Mouse (Mus musculus): Measurements from ENCODE around the gene Napb. TPM values are rescaled to one million over a fixed set of nuclear protein-coding genes. Genes with fewer than 3 reads are reported as not detected.

The Napb gene
- total and polyA plus RNA-seq, 2 experiments from 2014 or later = 1.5 to 2.3 TPM

DNA sequence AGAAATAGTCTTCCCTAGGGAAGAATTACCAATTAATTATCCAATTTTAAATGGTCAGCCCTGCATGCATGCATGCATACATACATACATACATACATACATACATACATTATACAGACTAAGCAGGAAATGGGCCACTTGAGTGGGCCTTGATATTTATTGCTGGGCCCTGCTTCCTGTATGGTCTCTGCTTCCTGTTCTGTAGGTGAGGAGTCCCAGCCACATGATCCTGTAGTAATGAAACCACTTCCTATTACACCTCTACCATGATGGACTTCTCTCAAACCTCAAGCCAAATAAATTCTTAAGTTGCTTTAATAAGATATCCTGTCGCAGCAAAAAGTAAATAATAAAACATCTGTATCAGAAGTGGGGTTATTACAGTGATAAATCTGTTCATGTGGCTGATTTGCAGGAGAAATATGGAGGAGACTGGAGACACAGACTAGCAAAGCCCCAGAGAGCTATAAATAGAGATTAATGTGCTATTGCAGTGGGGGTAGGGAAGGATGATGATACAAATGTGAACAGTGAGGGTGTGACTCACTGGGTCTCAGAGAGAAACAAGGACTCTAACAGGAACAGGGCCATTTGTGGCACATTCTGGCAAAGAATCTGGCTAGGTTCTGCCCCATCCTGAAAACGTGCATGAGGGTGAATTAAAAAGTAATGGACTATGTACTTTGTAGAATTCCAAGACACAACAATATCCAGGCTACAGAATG, 12.8 kb downstream of the Napb start:
- TF ChIP-seq EP300 (IDR thresholded peaks at IDR 0.05; ENCODE audit: low read depth) (no peak), CTCF (IDR thresholded peaks at IDR 0.05; ENCODE audit: low read depth) (no peak)
- ATAC-seq (ENCODE audit: insufficient read depth, low read depth) (peak; percentile 68), DNase-seq (ENCODE audit: low spot score) (no peak)
- no peak overlapping the region for H3K4me3 ChIP-seq (ENCODE audit: low read depth, low read length)
- H3K4me2 ChIP-seq (ENCODE audit: low read depth, low read length) = no peak overlapping the region
- H3K9me3 ChIP-seq (replicated peaks; ENCODE audit: control insufficient read depth, low read length) = no peaks in the 10 kb centered on the region
- no peaks in the 10 kb centered on the region for H3K27me3 ChIP-seq (ENCODE audit: control insufficient read depth, insufficient read depth, low read length)
- H3K36me3 ChIP-seq (replicated peaks; ENCODE audit: control insufficient read depth, insufficient read depth, low read length) = no peaks in the 10 kb centered on the region
- no peak overlapping the region for H3K9ac ChIP-seq (replicated peaks; ENCODE audit: low read depth, low read length)
- H3K27ac ChIP-seq (ENCODE audit: low read depth) = no peak overlapping the region
- 62% methylated on average over 2 of the region's 2 CpGs for WGBS
- peaks cover 18% of the 10 kb centered on the region; the same call in 1 of the 2 replicates for H3K4me1 ChIP-seq (ENCODE audit: control insufficient read depth, insufficient read depth)

DNA sequence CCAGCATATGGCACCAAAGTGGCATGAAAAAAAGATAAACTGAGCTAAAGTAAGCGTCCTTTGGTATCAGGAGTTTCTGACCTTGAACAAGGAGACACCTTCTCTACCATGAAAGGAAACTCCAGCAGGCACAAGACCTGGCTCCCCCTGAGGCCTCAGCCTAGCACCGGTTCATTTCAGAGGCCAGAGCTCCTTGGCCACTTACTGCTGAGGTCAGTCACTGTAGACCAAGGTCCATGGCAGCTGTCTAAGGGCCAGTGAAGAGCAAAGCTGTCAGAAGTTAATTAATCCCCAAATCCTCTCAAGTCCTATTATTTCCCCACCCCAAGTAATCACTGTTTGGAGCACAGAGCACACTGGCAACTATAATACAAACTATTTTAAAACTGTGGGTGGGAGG, 15.2 kb downstream of the Napb start:
- TF ChIP-seq EP300 (IDR thresholded peaks at IDR 0.05; ENCODE audit: low read depth) (no peak), CTCF (IDR thresholded peaks at IDR 0.05; ENCODE audit: low read depth) (no peak)
- no peaks in the 10 kb centered on the region; the same call in 1 of the 2 replicates for H3K36me3 ChIP-seq (replicated peaks; ENCODE audit: control insufficient read depth, insufficient read depth, low read length)
- H3K4me2 ChIP-seq (ENCODE audit: low read depth, low read length) = no peak overlapping the region
- no peak overlapping the region for H3K4me3 ChIP-seq (ENCODE audit: low read depth, low read length)
- H3K4me1 ChIP-seq (ENCODE audit: control insufficient read depth, insufficient read depth) = peaks cover 18% of the 10 kb centered on the region; the same call in 1 of the 2 replicates
- no peaks in the 10 kb centered on the region for H3K9me3 ChIP-seq (replicated peaks; ENCODE audit: control insufficient read depth, low read length)
- DNase-seq (ENCODE audit: low spot score) (peak; percentile 21), ATAC-seq (ENCODE audit: insufficient read depth, low read depth) (0 out of 2 replicates have a peak, but pooled peaks have one; percentile 51)
- WGBS = 26% methylated on average over 2 of the region's 2 CpGs
- peak overlapping the region; percentile 66 for H3K27ac ChIP-seq (ENCODE audit: low read depth)
- no peak overlapping the region for H3K9ac ChIP-seq (replicated peaks; ENCODE audit: low read depth, low read length)
- H3K27me3 ChIP-seq (ENCODE audit: control insufficient read depth, insufficient read depth, low read length) = no peaks in the 10 kb centered on the region

DNA sequence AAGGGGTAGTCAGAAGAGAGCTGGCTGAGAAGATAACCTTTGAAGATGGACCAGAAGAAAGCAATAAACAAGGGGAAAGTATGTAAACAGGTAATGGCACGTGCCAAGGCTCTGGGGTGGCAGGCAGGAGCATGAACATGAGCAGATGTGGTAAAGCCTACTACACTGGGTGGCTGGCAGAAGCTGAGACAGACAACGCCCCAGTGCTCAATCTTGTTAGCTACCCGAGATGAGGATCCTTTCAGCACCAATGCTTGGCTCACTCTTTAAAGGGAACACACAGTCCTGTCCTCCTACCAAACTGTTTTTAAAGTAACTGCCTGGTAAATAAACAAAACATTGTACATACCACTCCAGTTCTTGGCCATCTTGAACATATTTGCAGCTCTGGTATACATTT, 19.9 kb downstream of the Napb start:
- H3K9ac ChIP-seq (replicated peaks; ENCODE audit: low read depth, low read length) = no peak overlapping the region
- DNase-seq (ENCODE audit: low spot score) = no peak
- no peak for ATAC-seq (ENCODE audit: insufficient read depth, low read depth)
- WGBS = 81% methylated on average over 3 of the region's 3 CpGs
- peaks cover 8% of the 10 kb centered on the region for H3K36me3 ChIP-seq (replicated peaks; ENCODE audit: control insufficient read depth, insufficient read depth, low read length)
- H3K4me1 ChIP-seq (ENCODE audit: control insufficient read depth, insufficient read depth) = peaks cover 5% of the 10 kb centered on the region; the same call in 1 of the 2 replicates
- H3K9me3 ChIP-seq (replicated peaks; ENCODE audit: control insufficient read depth, low read length) = no peaks in the 10 kb centered on the region
- TF ChIP-seq CTCF (IDR thresholded peaks at IDR 0.05; ENCODE audit: low read depth) (no peak), EP300 (IDR thresholded peaks at IDR 0.05; ENCODE audit: low read depth) (no peak)
- H3K27ac ChIP-seq (ENCODE audit: low read depth) = no peak overlapping the region
- no peak overlapping the region for H3K4me3 ChIP-seq (ENCODE audit: low read depth, low read length)
- no peak overlapping the region for H3K4me2 ChIP-seq (ENCODE audit: low read depth, low read length)
- H3K27me3 ChIP-seq (ENCODE audit: control insufficient read depth, insufficient read depth, low read length) = no peaks in the 10 kb centered on the region

DNA sequence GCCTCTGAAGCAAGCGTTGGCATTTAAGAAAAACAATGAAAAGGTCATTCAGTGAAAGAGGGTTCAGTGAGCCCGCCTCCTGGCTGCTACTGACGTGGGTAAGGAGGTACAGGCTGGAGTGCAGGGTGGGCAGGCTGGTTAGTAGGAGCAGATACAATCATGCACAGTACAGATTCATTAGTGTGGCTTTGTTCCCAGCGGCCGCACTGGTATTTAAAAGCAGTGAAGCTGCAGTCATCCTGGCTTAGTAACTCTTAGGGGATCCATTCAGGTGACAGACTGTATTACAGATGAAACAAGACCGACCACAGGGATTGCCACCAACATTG, 25.1 kb downstream of the Napb start:
- Histone ChIP-seq H3K36me3 (replicated peaks; ENCODE audit: control insufficient read depth, insufficient read depth, low read length) (peaks cover 19% of the 10 kb centered on the region), H3K27ac (ENCODE audit: low read depth) (no peak overlapping the region), H3K27me3 (ENCODE audit: control insufficient read depth, insufficient read depth, low read length) (no peaks in the 10 kb centered on the region), H3K4me2 (ENCODE audit: low read depth, low read length) (no peak overlapping the region), H3K9ac (replicated peaks; ENCODE audit: low read depth, low read length) (no peak overlapping the region), H3K9me3 (replicated peaks; ENCODE audit: control insufficient read depth, low read length) (no peaks in the 10 kb centered on the region), H3K4me1 (ENCODE audit: control insufficient read depth, insufficient read depth) (no peaks in the 10 kb centered on the region), H3K4me3 (ENCODE audit: low read depth, low read length) (no peak overlapping the region)
- ATAC-seq (ENCODE audit: insufficient read depth, low read depth) (no peak), DNase-seq (ENCODE audit: low spot score) (no peak)
- no peak for TF ChIP-seq EP300 (IDR thresholded peaks at IDR 0.05; ENCODE audit: low read depth)
- TF ChIP-seq CTCF (IDR thresholded peaks at IDR 0.05; ENCODE audit: low read depth) = no peak
- WGBS = 83% methylated on average over 6 of the region's 6 CpGs

DNA sequence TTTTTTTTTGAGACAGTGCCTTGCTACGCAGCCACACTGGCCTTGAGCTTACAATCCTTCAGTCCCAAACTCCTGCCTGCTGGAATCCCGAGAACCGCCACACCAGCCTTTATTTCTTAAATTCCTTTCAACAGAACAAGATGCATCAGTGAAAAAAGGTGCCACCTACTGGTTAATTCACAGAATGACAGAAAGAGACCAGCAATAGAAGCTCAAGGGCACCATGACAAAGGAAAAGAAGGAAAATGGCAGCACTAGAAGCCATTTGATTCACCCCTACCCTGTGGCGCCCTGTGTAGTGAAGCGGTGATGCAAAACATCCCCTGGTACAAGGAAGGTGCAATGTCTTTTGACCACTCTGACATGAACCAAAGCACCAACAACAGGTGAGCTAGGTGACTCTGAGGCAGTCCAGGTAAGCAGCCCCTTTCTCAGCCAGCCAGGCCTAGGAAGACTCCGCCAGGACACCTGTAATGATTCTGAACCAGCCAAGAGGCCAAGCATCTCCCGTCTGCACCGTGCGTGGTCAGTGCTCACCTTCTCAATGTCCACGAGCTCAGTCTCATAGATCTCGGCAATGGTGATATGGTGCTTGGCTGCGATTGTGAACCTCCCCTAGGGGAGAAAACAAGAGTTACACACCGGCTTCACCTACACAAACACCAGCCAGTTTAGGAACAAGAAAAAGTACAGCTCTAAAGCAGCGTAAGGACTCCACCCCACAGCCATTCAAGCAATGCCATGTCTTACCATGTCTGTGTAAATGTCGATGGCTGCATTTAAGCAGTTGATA, 25.7 kb downstream of the Napb start:
- WGBS = 79% methylated on average over 15 of the region's 15 CpGs
- TF ChIP-seq EP300 (IDR thresholded peaks at IDR 0.05; ENCODE audit: low read depth) (no peak), CTCF (IDR thresholded peaks at IDR 0.05; ENCODE audit: low read depth) (peak; percentile 57)
- Histone ChIP-seq H3K4me1 (ENCODE audit: control insufficient read depth, insufficient read depth) (no peaks in the 10 kb centered on the region), H3K36me3 (replicated peaks; ENCODE audit: control insufficient read depth, insufficient read depth, low read length) (peaks cover 14% of the 10 kb centered on the region), H3K9ac (replicated peaks; ENCODE audit: low read depth, low read length) (no peak overlapping the region), H3K27ac (ENCODE audit: low read depth) (no peak overlapping the region), H3K27me3 (ENCODE audit: control insufficient read depth, insufficient read depth, low read length) (no peaks in the 10 kb centered on the region), H3K4me2 (ENCODE audit: low read depth, low read length) (no peak overlapping the region), H3K9me3 (replicated peaks; ENCODE audit: control insufficient read depth, low read length) (no peaks in the 10 kb centered on the region), H3K4me3 (ENCODE audit: low read depth, low read length) (no peak overlapping the region)
- ATAC-seq (ENCODE audit: insufficient read depth, low read depth) = peak; percentile 36; the same call in 1 of the 2 replicates
- DNase-seq (ENCODE audit: low spot score) = peak; percentile 62
